Mouse (Mus musculus): ENCODE results near the gene Kdm6b. TPM values are rescaled to one million over a fixed set of nuclear protein-coding genes. Genes with fewer than 3 reads are reported as not detected.

Gene Kdm6b
- polyA plus RNA-seq, 1 experiment from 2014 or later, result 15.0 TPM

- H3K27ac ChIP-seq, result no peak overlapping the region
- H3K36me3 ChIP-seq (ENCODE audit: inconsistent target), result no peaks in the 10 kb centered on the region
- H3K4me3 ChIP-seq (ENCODE audit: inconsistent target), result no peak overlapping the region
- WGBS (ENCODE audit: missing documents), result 88% methylated on average over 12 of the region's 12 CpGs
- no peaks in the 10 kb centered on the region for H3K79me2 ChIP-seq (ENCODE audit: inconsistent target)
Observed at GRCm38 (mm10) chr11:69371601-69372000, 41.9 kb downstream of the Kdm6b start.

DNA sequence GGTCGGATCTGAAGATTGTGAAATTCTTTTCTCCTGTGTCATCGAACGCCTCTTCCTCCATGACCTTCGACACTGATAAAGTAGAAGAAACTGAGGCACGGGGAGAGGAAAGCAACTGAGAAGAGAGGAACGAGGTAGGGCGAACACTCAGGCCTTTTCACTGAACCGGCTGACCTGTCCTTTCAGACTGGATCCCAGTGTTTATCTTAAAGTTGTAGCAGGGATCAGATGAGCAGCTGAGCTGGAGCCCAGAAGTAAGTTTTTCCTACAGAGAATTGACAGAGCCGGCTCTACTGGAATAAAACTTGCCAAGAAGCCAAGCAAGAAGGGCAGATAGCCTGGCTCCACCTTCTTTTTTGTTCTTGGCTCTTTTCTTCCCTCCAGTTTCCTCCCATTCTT is 42.7 kb downstream of the Kdm6b start:
- Histone ChIP-seq H3K27ac (no peak overlapping the region), H3K4me3 (ENCODE audit: inconsistent target) (no peak overlapping the region), H3K79me2 (ENCODE audit: inconsistent target) (peaks cover under 1% of the 10 kb centered on the region; the same call in 1 of the 2 replicates), H3K36me3 (ENCODE audit: inconsistent target) (no peaks in the 10 kb centered on the region)
- WGBS (ENCODE audit: missing documents), result 75% methylated on average over 7 of the region's 9 CpGs

DNA sequence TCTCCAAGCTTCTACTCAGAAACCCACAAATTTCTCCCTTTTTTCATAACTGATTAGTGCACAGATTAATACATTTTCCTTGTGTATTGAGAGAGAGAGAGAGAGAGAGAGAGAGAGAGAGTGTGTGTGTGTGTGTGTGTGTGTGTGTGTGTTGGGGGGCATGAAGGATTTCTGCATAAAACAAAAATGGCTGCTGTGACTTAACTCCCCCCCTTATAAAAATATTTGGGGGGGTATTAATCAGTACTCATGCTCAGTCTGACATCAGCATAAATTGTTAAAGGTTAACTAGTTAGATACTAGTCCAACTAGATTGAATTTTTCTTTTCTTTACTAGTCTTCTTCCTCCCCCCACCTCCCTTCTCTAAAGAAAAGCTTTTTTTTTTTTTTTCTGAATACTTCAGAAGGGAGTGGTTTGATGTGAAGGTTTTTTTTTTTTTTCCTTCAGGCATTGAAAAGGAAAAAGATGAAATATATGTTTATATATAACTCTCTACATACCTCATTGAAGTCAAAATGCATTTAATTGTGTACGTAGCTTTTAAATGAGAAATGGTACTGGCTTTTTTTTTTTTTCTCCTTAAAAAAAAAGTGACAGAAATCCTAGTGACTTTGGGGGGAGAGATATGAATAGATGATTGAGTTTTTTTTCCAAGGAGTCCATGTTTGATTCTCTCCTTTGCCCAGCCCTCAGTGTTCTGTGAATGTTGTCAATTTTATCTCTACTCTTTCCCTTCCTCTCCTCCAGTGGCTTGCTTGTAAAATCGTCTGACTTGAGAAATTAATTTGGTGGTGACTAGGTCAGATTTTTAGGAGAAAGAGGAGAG is 43.3 kb downstream of the Kdm6b start:
- no peak overlapping the region for H3K27ac ChIP-seq
- H3K79me2 ChIP-seq (ENCODE audit: inconsistent target), result peaks cover 7% of the 10 kb centered on the region; the same call in 1 of the 2 replicates
- H3K4me3 ChIP-seq (ENCODE audit: inconsistent target), result no peak overlapping the region; the same call in 1 of the 2 replicates
- H3K36me3 ChIP-seq (ENCODE audit: inconsistent target), result no peaks in the 10 kb centered on the region
- whole genome bisulfite sequencing (ENCODE audit: missing documents), result 20% methylated on average over 1 of the region's 2 CpGs

DNA sequence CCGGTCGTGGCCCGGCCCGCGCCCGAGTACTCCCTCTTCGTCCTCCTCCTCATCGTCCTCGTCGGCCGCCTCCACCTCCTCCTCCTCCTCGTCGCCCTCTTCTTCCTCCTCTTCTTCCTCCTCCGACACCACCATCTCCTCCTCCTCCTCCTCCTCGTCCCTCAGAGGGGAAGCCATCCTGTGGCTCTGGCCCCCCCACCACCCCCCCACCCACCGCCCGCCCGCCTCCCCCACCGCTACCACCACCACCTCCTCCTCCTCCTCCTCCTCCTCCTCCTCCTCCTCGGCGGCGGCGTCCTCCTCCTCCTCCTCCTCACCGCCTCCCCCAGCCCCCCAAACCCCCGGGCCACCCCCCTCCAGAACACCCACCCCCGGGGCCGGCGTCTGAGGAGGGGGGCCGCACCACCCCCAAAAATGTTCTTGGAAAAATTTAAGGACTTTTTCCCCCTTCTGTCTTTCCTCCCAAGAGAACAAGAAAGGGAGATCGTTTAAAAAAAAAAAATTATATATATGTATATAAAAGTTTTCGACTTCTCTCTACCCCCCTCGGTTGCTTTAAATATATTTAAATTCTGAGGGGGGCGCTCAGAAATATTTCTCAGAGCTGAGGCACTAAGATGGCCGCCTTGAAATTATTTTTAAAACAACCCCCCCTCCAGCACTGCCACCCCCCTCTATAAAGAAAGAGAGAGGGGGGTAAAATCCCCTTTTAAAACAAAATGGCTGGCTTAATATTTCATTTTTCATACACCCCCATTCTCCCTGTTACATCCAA is 44.1 kb downstream of the Kdm6b start, which contains the start of gene Chd3:
Gene Chd3 (minus strand): TSS at position 192 of the 775 bp plus-strand sequence.
- H3K4me3 ChIP-seq (ENCODE audit: inconsistent target), result peak within 1 kb of the TSS; percentile 43
- peak within 1 kb of the TSS; percentile 89 for H3K27ac ChIP-seq
- 13% methylated on average over 11 of the region's 34 CpGs for WGBS (ENCODE audit: missing documents)
- no peaks in the 10 kb centered on the region for H3K36me3 ChIP-seq (ENCODE audit: inconsistent target)
- H3K79me2 ChIP-seq (ENCODE audit: inconsistent target), result peaks cover 12% of the 10 kb centered on the region; the same call in 1 of the 2 replicates

- peaks cover 12% of the 10 kb centered on the region; the same call in 1 of the 2 replicates for H3K79me2 ChIP-seq (ENCODE audit: inconsistent target)
- under 1% methylated on average over 50 of the region's 106 CpGs for WGBS (ENCODE audit: missing documents)
- H3K27ac ChIP-seq, result peak overlapping the region; percentile 89
- H3K4me3 ChIP-seq (ENCODE audit: inconsistent target), result peak overlapping the region; percentile 43
- H3K36me3 ChIP-seq (ENCODE audit: inconsistent target), result peaks cover 2% of the 10 kb centered on the region; the same call in 1 of the 2 replicates
Observed at GRCm38 (mm10) chr11:69368356-69369214, 44.9 kb downstream of the Kdm6b start.

DNA sequence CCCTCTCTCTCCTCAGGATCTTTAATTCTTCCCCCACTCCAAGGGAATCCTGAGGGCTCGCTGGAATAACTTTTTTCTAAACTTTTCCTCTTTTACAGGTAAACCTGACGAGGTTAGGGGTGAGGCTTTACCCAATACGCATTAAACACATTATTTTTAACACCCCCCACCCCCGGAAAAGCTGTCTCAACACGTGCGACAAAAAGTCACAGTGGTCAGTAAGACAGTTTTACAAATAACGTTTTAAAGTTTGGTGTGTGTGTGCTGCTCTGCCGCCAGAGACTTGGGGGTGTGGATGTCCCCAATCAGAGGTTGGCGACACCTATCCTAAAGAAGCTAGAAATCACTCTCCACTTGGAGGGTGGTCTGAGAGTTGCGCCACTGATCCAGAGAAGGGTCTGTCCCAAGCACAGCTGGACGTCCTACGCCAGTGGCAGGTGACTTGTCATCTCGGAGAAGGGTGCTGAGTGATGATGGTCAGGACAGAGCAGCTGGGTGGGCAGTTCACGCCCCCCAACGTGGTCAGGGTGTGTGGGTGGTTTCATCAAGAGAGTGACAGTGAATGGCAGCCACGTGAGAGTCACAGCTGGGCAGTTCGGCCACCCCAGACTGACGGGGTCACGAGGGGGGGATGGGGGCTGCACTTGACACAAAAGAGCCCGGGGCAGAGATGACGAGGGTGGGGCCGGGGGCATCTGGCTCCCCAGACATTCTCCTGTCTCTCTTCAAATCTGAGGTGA is 45.7 kb downstream of the Kdm6b start:
- peak overlapping the region; percentile 89 for H3K27ac ChIP-seq
- WGBS (ENCODE audit: missing documents), result 1% methylated on average over 19 of the region's 22 CpGs
- H3K79me2 ChIP-seq (ENCODE audit: inconsistent target), result peaks cover 12% of the 10 kb centered on the region; the same call in 1 of the 2 replicates
- peak overlapping the region; percentile 43 for H3K4me3 ChIP-seq (ENCODE audit: inconsistent target)
- H3K36me3 ChIP-seq (ENCODE audit: inconsistent target), result peaks cover 10% of the 10 kb centered on the region; the same call in 1 of the 2 replicates

DNA sequence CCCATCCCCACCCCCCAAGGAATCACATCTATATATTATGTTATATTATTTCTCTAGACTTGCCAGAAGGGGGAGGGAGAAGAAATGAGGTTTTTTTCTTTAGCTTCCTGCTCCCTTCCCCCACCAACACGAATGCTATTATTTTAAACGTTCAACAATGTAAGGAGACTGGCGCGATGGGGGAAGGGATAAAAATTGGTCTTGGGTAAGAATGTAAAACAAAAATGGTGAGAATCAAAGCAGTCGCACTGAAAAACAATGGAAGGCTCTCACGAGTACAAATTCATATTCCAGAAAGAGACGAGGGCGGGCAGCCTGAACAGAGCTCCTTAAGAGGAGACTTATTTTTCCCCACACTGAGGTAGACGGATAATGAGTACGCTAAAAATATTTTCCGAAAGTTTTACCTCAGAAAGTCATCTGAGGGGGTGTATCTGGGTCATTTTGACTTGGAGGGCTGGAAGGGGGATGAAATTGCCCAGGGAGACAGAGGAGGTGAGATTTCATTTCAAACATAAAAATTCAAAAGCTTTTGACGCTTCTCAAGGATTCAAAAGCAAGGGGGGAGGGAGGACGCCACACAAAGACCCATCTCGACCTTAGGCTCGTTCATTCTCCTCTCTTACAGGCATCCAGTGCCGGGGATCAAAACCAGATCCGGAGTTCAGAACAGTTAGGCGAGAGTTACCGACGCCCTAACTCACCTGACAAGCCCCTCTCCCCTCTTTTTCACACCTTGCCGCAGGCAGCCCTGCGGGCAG is 46.4 kb downstream of the Kdm6b start:
- Histone ChIP-seq H3K79me2 (ENCODE audit: inconsistent target) (peaks cover 12% of the 10 kb centered on the region; the same call in 1 of the 2 replicates), H3K4me3 (ENCODE audit: inconsistent target) (peak overlapping the region; percentile 43), H3K36me3 (ENCODE audit: inconsistent target) (peaks cover 16% of the 10 kb centered on the region; the same call in 1 of the 2 replicates), H3K27ac (peak overlapping the region; percentile 89)
- 1% methylated on average over 22 of the region's 22 CpGs for WGBS (ENCODE audit: missing documents)

GRCm38 (mm10) chr11:69366157-69366854 is 47.2 kb downstream of the Kdm6b start:
- Histone ChIP-seq H3K27ac (peak overlapping the region; percentile 89), H3K4me3 (ENCODE audit: inconsistent target) (peak overlapping the region; percentile 18; the same call in 1 of the 2 replicates), H3K36me3 (ENCODE audit: inconsistent target) (peaks cover 21% of the 10 kb centered on the region; the same call in 1 of the 2 replicates), H3K79me2 (ENCODE audit: inconsistent target) (peaks cover 12% of the 10 kb centered on the region; the same call in 1 of the 2 replicates)
- 2% methylated on average over 25 of the region's 26 CpGs for WGBS (ENCODE audit: missing documents)

GRCm38 (mm10) chr11:69365722-69366121 is 47.8 kb downstream of the Kdm6b start:
- Histone ChIP-seq H3K36me3 (ENCODE audit: inconsistent target) (peaks cover 27% of the 10 kb centered on the region; the same call in 1 of the 2 replicates), H3K79me2 (ENCODE audit: inconsistent target) (peaks cover 12% of the 10 kb centered on the region; the same call in 1 of the 2 replicates), H3K4me3 (ENCODE audit: inconsistent target) (peak overlapping the region; percentile 18; the same call in 1 of the 2 replicates), H3K27ac (peak overlapping the region; percentile 89)
- WGBS (ENCODE audit: missing documents), result 36% methylated on average over 6 of the region's 6 CpGs

DNA sequence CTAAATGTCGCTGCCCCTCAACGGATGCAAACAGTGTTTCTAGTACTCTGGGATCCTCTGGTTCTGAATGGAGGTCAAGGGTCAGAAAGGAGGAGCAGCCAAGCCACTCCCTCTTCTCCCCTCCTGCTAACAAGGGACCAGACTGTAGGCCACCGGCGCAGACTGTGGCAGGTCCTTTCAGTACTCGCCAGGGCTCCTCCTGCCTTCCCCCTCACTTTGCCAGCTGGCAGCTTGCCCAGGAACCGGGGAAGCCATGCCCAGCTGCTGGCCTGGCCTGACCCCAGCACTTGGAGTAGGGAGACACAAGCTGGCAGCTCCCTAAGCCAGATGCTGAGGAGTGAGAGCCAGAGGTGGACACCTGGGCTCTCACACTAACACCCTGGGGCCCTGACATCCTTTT is 48.6 kb downstream of the Kdm6b start:
- peak overlapping the region; percentile 89 for H3K27ac ChIP-seq
- H3K79me2 ChIP-seq (ENCODE audit: inconsistent target), result peaks cover 12% of the 10 kb centered on the region; the same call in 1 of the 2 replicates
- no peak overlapping the region for H3K4me3 ChIP-seq (ENCODE audit: inconsistent target)
- H3K36me3 ChIP-seq (ENCODE audit: inconsistent target), result peaks cover 35% of the 10 kb centered on the region; the same call in 1 of the 2 replicates
- 22% methylated on average over 6 of the region's 6 CpGs for WGBS (ENCODE audit: missing documents)

- no peak overlapping the region for H3K4me3 ChIP-seq (ENCODE audit: inconsistent target)
- WGBS (ENCODE audit: missing documents), result 53% methylated on average over 8 of the region's 8 CpGs
- peak overlapping the region; percentile 89 for H3K27ac ChIP-seq
- peaks cover 12% of the 10 kb centered on the region; the same call in 1 of the 2 replicates for H3K79me2 ChIP-seq (ENCODE audit: inconsistent target)
- H3K36me3 ChIP-seq (ENCODE audit: inconsistent target), result peaks cover 40% of the 10 kb centered on the region
Observed at GRCm38 (mm10) chr11:69364376-69364775, 49.1 kb downstream of the Kdm6b start.

- Histone ChIP-seq H3K36me3 (ENCODE audit: inconsistent target) (peaks cover 57% of the 10 kb centered on the region), H3K27ac (no peak overlapping the region), H3K4me3 (ENCODE audit: inconsistent target) (no peak overlapping the region), H3K79me2 (ENCODE audit: inconsistent target) (peaks cover 12% of the 10 kb centered on the region; the same call in 1 of the 2 replicates)
- WGBS (ENCODE audit: missing documents), result 95% methylated on average over 2 of the region's 2 CpGs
Observed at GRCm38 (mm10) chr11:69362479-69362878, 51.0 kb downstream of the Kdm6b start.
